Comparison of ENCODE assay signal across 8 mouse cellular contexts in the genomic region with DNA sequence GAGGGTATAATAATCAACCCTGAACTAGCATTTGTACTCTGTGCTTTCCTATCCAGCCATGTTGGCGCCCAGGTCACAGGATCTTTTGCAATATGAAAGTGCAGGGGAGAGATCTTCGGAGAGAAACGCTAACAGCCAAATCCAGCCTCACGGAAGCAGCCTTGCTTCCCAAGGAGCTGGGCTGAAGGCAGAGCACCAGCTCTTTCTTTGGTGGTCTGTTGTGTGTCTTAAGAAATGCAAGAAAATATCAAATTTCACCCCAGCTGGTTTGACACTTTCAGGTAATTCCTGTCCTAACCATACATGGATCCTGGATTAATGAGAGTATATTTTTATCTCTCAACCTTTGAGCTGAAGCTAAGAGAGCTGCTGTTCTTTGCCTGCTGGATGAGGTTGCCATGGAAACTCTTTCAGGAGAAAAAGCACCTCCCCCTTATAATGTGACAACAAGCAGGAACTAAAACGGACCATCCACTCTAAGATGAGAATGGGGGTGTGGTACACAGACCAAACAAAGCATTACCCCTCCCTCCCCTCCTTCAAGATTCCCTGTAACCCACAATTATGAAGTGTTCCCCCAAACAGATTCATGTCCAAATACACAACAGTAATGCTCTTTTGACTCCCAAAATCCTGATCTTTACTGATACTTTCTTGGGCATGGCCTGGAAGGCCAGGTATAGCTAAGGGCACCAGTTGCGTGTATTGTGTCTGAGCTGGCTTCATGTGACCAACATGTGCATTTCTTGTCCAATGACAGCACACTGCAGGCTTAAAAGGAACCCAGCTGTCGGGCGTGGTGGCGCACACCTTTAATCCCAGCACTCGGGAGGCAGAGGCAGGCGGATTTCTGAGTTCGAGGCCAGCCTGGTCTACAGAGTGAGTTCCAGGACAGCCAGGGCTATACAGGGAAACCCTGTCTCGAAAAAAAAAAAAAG. TPM values are rescaled to one million over a fixed set of nuclear protein-coding genes. Genes with fewer than 3 reads are reported as not detected.
DNase-seq lines count a peak whose midpoint lies in the region; ATAC-seq and TF ChIP-seq lines count a peak whose summit lies in the region.

No protein-coding gene starts in this region.

- H3K27ac ChIP-seq in forebrain, embryonic 11.5 days (ENCODE audit: low read depth, low read length), result no peak overlapping the region; the same call in 1 of the 2 replicates
- 0 out of 2 replicates have a peak overlapping the region, but pooled peaks have one; percentile 8 for H3K27ac ChIP-seq in intestine, embryonic 16.5 days (ENCODE audit: low read length)
- peak overlapping the region; percentile 92 for H3K27ac ChIP-seq in midbrain, postnatal 0 days (ENCODE audit: low read depth, low read length)

- H3K4me3 ChIP-seq in forebrain, embryonic 11.5 days (ENCODE audit: low read depth, low read length), result peak overlapping the region; percentile 34
- H3K4me3 ChIP-seq in intestine, embryonic 16.5 days (ENCODE audit: low read length), result peak overlapping the region; percentile 48
- H3K4me3 ChIP-seq in midbrain, postnatal 0 days (ENCODE audit: low read depth, low read length), result peak overlapping the region; percentile 32

- peak; percentile 70 for ATAC-seq in forebrain, embryonic 11.5 days (replicated peaks; ENCODE audit: low FRiP score)
- ATAC-seq in intestine, embryonic 16.5 days, result peak; percentile 60
- ATAC-seq in midbrain, postnatal 0 days (ENCODE audit: low FRiP score), result peak; percentile 84

- TF ChIP-seq CTCF in midbrain, postnatal 0 days (IDR thresholded peaks at IDR 0.05), result no peak

- H3K36me3 ChIP-seq in forebrain, embryonic 11.5 days (ENCODE audit: control insufficient read depth, insufficient read depth, low read length), result no peaks in the 10 kb centered on the region
- H3K36me3 ChIP-seq in intestine, embryonic 16.5 days (ENCODE audit: control insufficient read depth, insufficient read depth, low read length), result no peaks in the 10 kb centered on the region
- H3K36me3 ChIP-seq in midbrain, postnatal 0 days (ENCODE audit: insufficient read depth, low read length), result no peaks in the 10 kb centered on the region

- H3K9me3 ChIP-seq in forebrain, embryonic 11.5 days (ENCODE audit: control insufficient read depth, low read length), result no peaks in the 10 kb centered on the region
- no peaks in the 10 kb centered on the region for H3K9me3 ChIP-seq in intestine, embryonic 16.5 days (ENCODE audit: control insufficient read depth, low read length)
- H3K9me3 ChIP-seq in midbrain, postnatal 0 days (ENCODE audit: low read length), result no peaks in the 10 kb centered on the region

- intact Hi-C loops in left cerebral cortex, postnatal 25 days (cut with DNase I), result loop anchor here (5.0 kb wide), 1 partner anchor 75 kb away; no protein-coding TSS in a partner anchor

- H3K27me3 ChIP-seq in forebrain, embryonic 11.5 days (ENCODE audit: control insufficient read depth, insufficient read depth, low read length), result peaks cover 3% of the 10 kb centered on the region; the same call in 1 of the 2 replicates
- H3K27me3 ChIP-seq in intestine, embryonic 16.5 days (replicated peaks; ENCODE audit: control insufficient read depth, insufficient read depth, low read length), result no peaks in the 10 kb centered on the region; the same call in 1 of the 2 replicates
- H3K27me3 ChIP-seq in midbrain, postnatal 0 days (ENCODE audit: insufficient read depth, low read length), result no peaks in the 10 kb centered on the region

- 52% methylated on average over 12 of the region's 13 CpGs for WGBS in forebrain, embryonic 11.5 days
- WGBS in intestine, embryonic 16.5 days, result 56% methylated on average over 13 of the region's 13 CpGs
- WGBS in midbrain, postnatal 0 days, result 42% methylated on average over 13 of the region's 13 CpGs

- peak overlapping the region; percentile 53 for H3K4me2 ChIP-seq in forebrain, embryonic 11.5 days (ENCODE audit: low read depth, low read length, severe bottlenecking)
- H3K4me2 ChIP-seq in intestine, embryonic 16.5 days (ENCODE audit: low read depth, low read length), result peak overlapping the region; percentile 72
- peak overlapping the region; percentile 64 for H3K4me2 ChIP-seq in midbrain, postnatal 0 days (ENCODE audit: low read depth, low read length, poor library complexity, severe bottlenecking)

- DNase-seq in urinary bladder, postnatal 14 days (ENCODE audit: low spot score), result peak; percentile 6
- DNase-seq in urinary bladder, postnatal 4 days (ENCODE audit: low spot score in 2 of 2), result no peak
- no peak for DNase-seq in forebrain, embryonic 11.5 days (ENCODE audit: low spot score)
- peak; percentile 65 to 86 for DNase-seq in left cerebral cortex, postnatal 25 days (ENCODE audit: low spot score in 2 of 2)
- peak; percentile 87 for DNase-seq in midbrain, postnatal 0 days (ENCODE audit: low spot score)
- DNase-seq in urinary bladder, postnatal 36 days (ENCODE audit: low spot score in 2 of 2), result no peak
- DNase-seq in thymus, postnatal 4 days, result no peak

- H3K9ac ChIP-seq in forebrain, embryonic 11.5 days (ENCODE audit: low read length), result peak overlapping the region; percentile 52; the same call in 1 of the 2 replicates
- peak overlapping the region; percentile 56 for H3K9ac ChIP-seq in intestine, embryonic 16.5 days (ENCODE audit: low read depth, low read length)
- H3K9ac ChIP-seq in midbrain, postnatal 0 days (replicated peaks; ENCODE audit: low read length, poor library complexity, severe bottlenecking), result peak overlapping the region; percentile 33

- H3K4me1 ChIP-seq in forebrain, embryonic 11.5 days (replicated peaks; ENCODE audit: control insufficient read depth, insufficient read depth, low read length), result 0 out of 2 replicates have a peak, but pooled peaks cover 2% of the 10 kb centered on the region
- peaks cover 11% of the 10 kb centered on the region; the same call in 1 of the 2 replicates for H3K4me1 ChIP-seq in intestine, embryonic 16.5 days (ENCODE audit: control insufficient read depth, insufficient read depth, low read length)
- H3K4me1 ChIP-seq in midbrain, postnatal 0 days (ENCODE audit: insufficient read depth, low read length), result peaks cover 12% of the 10 kb centered on the region; the same call in 1 of the 2 replicates

RNA-seq across cellular contexts. Expression of a gene that starts 26.8 kb away (rescaled TPM):
- polyA plus RNA-seq in forebrain, embryonic 11.5 days (2014; fragmentation: Nextera tagmentation; extraction: Ambion mirVana), result 9.7 and 10.9 TPM in 2 replicates
- polyA plus RNA-seq in intestine, embryonic 16.5 days (2015; fragmentation: Nextera tagmentation; extraction: Ambion mirVana), result 4.0 and 4.4 TPM in 2 replicates
- 100 to 1,000 TPM; 112 to 117 TPM for total RNA-seq in left cerebral cortex, postnatal 25 days (2021)
- total RNA-seq in midbrain, postnatal 0 days (2014; rRNA removed), result 235 and 257 TPM in 2 replicates
- polyA plus RNA-seq in midbrain, postnatal 0 days (2015; fragmentation: Nextera tagmentation; extraction: Ambion mirVana), result 157 and 158 TPM in 2 replicates

RNA-seq across cellular contexts. Expression of a gene that starts 50.1 kb away (rescaled TPM):
- 8.1 and 9.0 TPM in 2 replicates for polyA plus RNA-seq in forebrain, embryonic 11.5 days (2014; fragmentation: Nextera tagmentation; extraction: Ambion mirVana)
- 2.8 and 3.1 TPM in 2 replicates for polyA plus RNA-seq in intestine, embryonic 16.5 days (2015; fragmentation: Nextera tagmentation; extraction: Ambion mirVana)
- 1 to 10 TPM; 3.4 to 3.5 TPM for total RNA-seq in left cerebral cortex, postnatal 25 days (2021)
- total RNA-seq in midbrain, postnatal 0 days (2014; rRNA removed), result 8.8 and 11.5 TPM in 2 replicates
- 5.6 and 6.3 TPM in 2 replicates for polyA plus RNA-seq in midbrain, postnatal 0 days (2015; fragmentation: Nextera tagmentation; extraction: Ambion mirVana)

Comparison
In these comparisons a context has a peak if more than half of its experiments do, and no peak if none do; other contexts are left out.
1. DNase-seq: peak in urinary bladder, postnatal 14 days (single experiment), left cerebral cortex, postnatal 25 days (2 of 2) and midbrain, postnatal 0 days (single experiment); none in urinary bladder, postnatal 4 days (0 of 2), forebrain, embryonic 11.5 days (single experiment), urinary bladder, postnatal 36 days (0 of 2) and thymus, postnatal 4 days (single experiment).
2. RNA of a gene that starts 26.8 kb away (polyA plus RNA-seq): 157 to 158 TPM in midbrain, postnatal 0 days; 9.7 to 10.9 TPM in forebrain, embryonic 11.5 days and 4.0 to 4.4 TPM in intestine, embryonic 16.5 days; every median in the first group is over 10 times any median in the second.
3. Peak in every context shown above with its lines, with median percentiles within 50 percentile points of each other: ATAC-seq, H3K4me2 ChIP-seq, H3K4me3 ChIP-seq and H3K9ac ChIP-seq.